Mouse (Mus musculus) E14TG2a.4 (cell line): ENCODE data around the gene Btc.

Experiments
- CTCF ChIP-seq: conservative IDR thresholded peaks from 2 replicates; pipeline ENCODE4 v1.5.1; 2014; ENCODE audit warnings: low read length
- POU5F1 ChIP-seq: IDR thresholded peaks from 2 replicates; pipeline ENCODE4 v1.6.1; 2014; ENCODE audit warnings: low read length, borderline replicate concordance

DNA sequence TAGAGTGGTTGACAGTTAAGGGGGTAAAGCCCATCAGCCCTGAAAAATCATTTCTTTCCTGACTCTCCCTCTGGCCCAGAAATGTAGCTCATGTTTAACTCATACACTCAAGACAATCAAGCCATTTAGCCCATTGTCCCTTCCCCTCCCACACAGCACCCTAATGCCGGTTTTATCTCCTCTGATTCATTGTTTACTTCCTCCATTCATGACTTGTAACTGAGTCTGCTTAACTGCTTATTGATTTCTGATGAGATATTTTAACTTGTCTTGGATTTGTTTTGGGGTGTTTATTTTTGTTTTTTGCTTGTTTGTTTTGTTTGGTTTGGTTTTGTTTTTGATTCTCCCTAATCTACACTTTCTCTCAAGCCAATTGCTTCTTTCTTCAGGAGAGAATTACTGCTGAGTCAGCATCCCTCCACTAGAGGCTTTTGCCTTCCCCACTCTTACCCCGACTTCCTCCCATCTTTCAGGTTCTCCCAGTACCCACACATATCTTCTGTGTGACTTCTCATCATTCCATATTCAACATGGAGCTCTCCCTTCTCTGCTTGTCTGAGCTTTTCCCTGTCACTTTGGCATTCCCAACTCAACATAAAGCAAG lies 2.2 kb downstream of the Btc start:
- TF ChIP-seq CTCF = no peak
- no peak for TF ChIP-seq POU5F1
